Mouse (Mus musculus) thymus, adult 2 months (tissue): ENCODE results near the gene Hamp. TPM values are rescaled to one million over a fixed set of nuclear protein-coding genes. Genes with fewer than 3 reads are reported as not detected.
"Not testable (repeated sequence)": the region's sequence is repeated elsewhere in the genome, so short reads cannot be mapped to it uniquely, and the experiment has no call there.

Experiments
- DNase-seq: peaks from one replicate; pipeline ENCODE4 v3.0.0; 2021
- H3K27ac ChIP-seq: fragments of 200-500 bp; 2 replicates; pipeline ENCODE4 v1.5.1; 2012; ENCODE audit warnings: low read length, control low read depth; ENCODE audit not compliant: control insufficient read depth, insufficient read depth
- H3K27me3 ChIP-seq: fragments of 200-500 bp; 2 replicates; pipeline ENCODE4 v1.6.1; 2012; ENCODE audit warnings: mild to moderate bottlenecking, low read length, moderate library complexity, mixed read lengths; ENCODE audit not compliant: control insufficient read depth, insufficient read depth
- H3K36me3 ChIP-seq: fragments of 200-500 bp; 2 replicates; pipeline ENCODE4 v1.6.1; 2012; ENCODE audit warnings: mild to moderate bottlenecking, low read length, moderate library complexity; ENCODE audit not compliant: control insufficient read depth, insufficient read depth
- H3K4me1 ChIP-seq: fragments of 200-500 bp; replicated peaks from 2 replicates; pipeline ENCODE4 v1.6.1; 2012; ENCODE audit warnings: low read length; ENCODE audit not compliant: control insufficient read depth, insufficient read depth
- H3K4me3 ChIP-seq: fragments of 200-500 bp; 2 replicates; pipeline ENCODE4 v1.5.1; 2012; ENCODE audit warnings: mild to moderate bottlenecking, low read length, control low read depth, moderate library complexity; ENCODE audit not compliant: control insufficient read depth, insufficient read depth
- CTCF ChIP-seq: fragments of 200-500 bp; IDR thresholded peaks from 2 replicates; pipeline ENCODE4 v1.5.1; 2012; ENCODE audit warnings: mild to moderate bottlenecking, control low read depth, low read length, moderate library complexity, borderline replicate concordance; ENCODE audit not compliant: control insufficient read depth, poor library complexity, insufficient read depth; ENCODE audit errors: extremely low read depth
- POLR2A ChIP-seq: fragments of 200-500 bp; IDR thresholded peaks from 2 replicates; pipeline ENCODE4 v1.6.1; 2012; ENCODE audit warnings: mild to moderate bottlenecking, low read length, control low read depth, moderate library complexity; ENCODE audit not compliant: control insufficient read depth, poor library complexity, insufficient read depth; ENCODE audit errors: extremely low read depth
- WGBS: fragments of 180-500 bp; shearing (Covaris S2); methylation state at CpG from one replicate; pipeline ENCODE4 v1.1.7; 2018; 5-methylcytosine and 5-hydroxymethylcytosine counted together
- polyA plus RNA-seq: library from polyadenylated mRNA; depleted of rRNA; stranded (reverse); fragments of >200 nt; gene quantifications from 2 replicates; pipeline ENCODE4 v1.2.3, GENCODE M21; 2012

Hamp gene
- polyA plus RNA-seq, 1 experiment, result 23.6 TPM

GRCm38 (mm10) chr7:30924071-30924470 is 19.8 kb downstream of the Hamp start:
- no peak for DNase-seq
- no peak overlapping the region for H3K27ac ChIP-seq
- no peaks in the 10 kb centered on the region for H3K27me3 ChIP-seq
- no peak for TF ChIP-seq POLR2A
- no peaks in the 10 kb centered on the region for H3K4me1 ChIP-seq
- H3K36me3 ChIP-seq, result no peaks in the 10 kb centered on the region
- 86% methylated on average over 3 of the region's 3 CpGs for WGBS
- H3K4me3 ChIP-seq, result no peak overlapping the region

GRCm38 (mm10) chr7:30922490-30922889 is 21.3 kb downstream of the Hamp start:
- not testable (repeated sequence) for H3K27me3 ChIP-seq, H3K27ac ChIP-seq, H3K36me3 ChIP-seq, H3K4me3 ChIP-seq, H3K4me1 ChIP-seq, DNase-seq
- WGBS, result 30% methylated on average over 3 of the region's 3 CpGs

- TF ChIP-seq POLR2A, result no peak
- Histone ChIP-seq H3K4me1 (no peaks in the 10 kb centered on the region), H3K4me3 (no peak overlapping the region), H3K36me3 (no peaks in the 10 kb centered on the region), H3K27me3 (no peaks in the 10 kb centered on the region), H3K27ac (no peak overlapping the region)
- DNase-seq, result no peak
- 80% methylated on average over 3 of the region's 3 CpGs for WGBS
These were observed 23.6 kb downstream of the Hamp start for GRCm38 (mm10) chr7:30920217-30920616.

- TF ChIP-seq POLR2A (no peak), CTCF (no peak)
- no peak overlapping the region for H3K27ac ChIP-seq
These were observed 26.6 kb downstream of the Hamp start for GRCm38 (mm10) chr7:30917219-30917618.

GRCm38 (mm10) chr7:30916713-30917112 is 27.1 kb downstream of the Hamp start:
- Histone ChIP-seq H3K27me3 (no peaks in the 10 kb centered on the region), H3K36me3 (no peaks in the 10 kb centered on the region), H3K4me3 (no peak overlapping the region), H3K27ac (no peak overlapping the region), H3K4me1 (no peaks in the 10 kb centered on the region)
- TF ChIP-seq CTCF (no peak), POLR2A (no peak)
- no peak for DNase-seq
- 84% methylated on average over 6 of the region's 6 CpGs for WGBS

More at GRCm38 (mm10) chr7:30917219-30917618, 26.6 kb downstream of the Hamp start:
- no peaks in the 10 kb centered on the region for H3K36me3 ChIP-seq
- H3K4me1 ChIP-seq, result no peaks in the 10 kb centered on the region
- no peak for DNase-seq
- no peak overlapping the region for H3K4me3 ChIP-seq
- H3K27me3 ChIP-seq, result no peaks in the 10 kb centered on the region
- 30% methylated on average over 4 of the region's 4 CpGs for WGBS

- no peak for DNase-seq
- H3K4me1 ChIP-seq, result peaks cover 4% of the 10 kb centered on the region
- H3K4me3 ChIP-seq, result no peak within 1 kb of the TSS
- H3K27me3 ChIP-seq, result no peaks in the 10 kb centered on the region
- H3K27ac ChIP-seq, result no peak within 1 kb of the TSS
- H3K36me3 ChIP-seq, result no peaks in the 10 kb centered on the region
- 89% methylated on average over 8 of the region's 8 CpGs for WGBS
- TF ChIP-seq POLR2A (no peak), CTCF (no peak)
These were observed 29.1 kb downstream of the Hamp start, which contains the start of gene Mag for GRCm38 (mm10) chr7:30914732-30915131. Gene Mag, minus strand, starts transcription at chr7:30914873.

GRCm38 (mm10) chr7:30909773-30910172 is 34.1 kb downstream of the Hamp start:
- Histone ChIP-seq H3K4me1 (peaks cover 14% of the 10 kb centered on the region), H3K27me3 (no peaks in the 10 kb centered on the region; the same call in 1 of the 2 replicates), H3K4me3 (no peak overlapping the region), H3K36me3 (no peaks in the 10 kb centered on the region), H3K27ac (no peak overlapping the region)
- TF ChIP-seq CTCF (no peak), POLR2A (no peak)
- WGBS, result 10% methylated on average over 6 of the region's 6 CpGs
- no peak for DNase-seq

- Histone ChIP-seq H3K4me1 (peaks cover 14% of the 10 kb centered on the region), H3K27ac (no peak overlapping the region), H3K27me3 (no peaks in the 10 kb centered on the region; the same call in 1 of the 2 replicates), H3K4me3 (no peak overlapping the region), H3K36me3 (no peaks in the 10 kb centered on the region)
- TF ChIP-seq CTCF (no peak), POLR2A (no peak)
- DNase-seq, result no peak
- 29% methylated on average over 17 of the region's 17 CpGs for WGBS
These were observed 34.8 kb downstream of the Hamp start for GRCm38 (mm10) chr7:30908992-30909431.
